Mouse (Mus musculus) ES-Bruce4 (cell line): ENCODE results near the gene Rps2. TPM values are rescaled to one million over a fixed set of nuclear protein-coding genes. Genes with fewer than 3 reads are reported as not detected.

Source experiments
- H3K27ac ChIP-seq: 2 replicates; pipeline ENCODE4 v1.5.1; 2012; ENCODE audit warnings: low read length, inconsistent platforms; ENCODE audit not compliant: insufficient read depth
- H3K27me3 ChIP-seq: 2 replicates; pipeline ENCODE4 v1.6.1; 2012; ENCODE audit warnings: mild to moderate bottlenecking, low read length, inconsistent platforms; ENCODE audit not compliant: control insufficient read depth, poor library complexity, insufficient read depth, severe bottlenecking
- H3K36me3 ChIP-seq: 2 replicates; pipeline ENCODE4 v1.6.1; 2012; ENCODE audit warnings: inconsistent platforms, mild to moderate bottlenecking, low read length, moderate library complexity; ENCODE audit not compliant: control insufficient read depth, poor library complexity, insufficient read depth, severe bottlenecking
- H3K4me1 ChIP-seq: one replicate; pipeline ENCODE4 v1.8.1; 2011; ENCODE audit warnings: low read length; ENCODE audit not compliant: control insufficient read depth, insufficient read depth
- H3K4me3 ChIP-seq: 2 replicates; pipeline ENCODE4 v1.5.1; 2011; ENCODE audit warnings: low read depth, mild to moderate bottlenecking, low read length
- H3K9ac ChIP-seq: 2 replicates; pipeline ENCODE4 v1.6.1; 2012; ENCODE audit warnings: low read depth, mild to moderate bottlenecking, inconsistent platforms; ENCODE audit not compliant: poor library complexity, severe bottlenecking
- H3K9me3 ChIP-seq: replicated peaks from 2 replicates; pipeline ENCODE4 v1.6.1; 2012; ENCODE audit warnings: mild to moderate bottlenecking, low read length, inconsistent platforms; ENCODE audit not compliant: control insufficient read depth, poor library complexity, insufficient read depth, severe bottlenecking
- CTCF ChIP-seq: IDR thresholded peaks from one replicate; pipeline ENCODE4 v1.8.1; 2011; ENCODE audit warnings: low read depth, low read length
- EP300 ChIP-seq: IDR thresholded peaks from 2 replicates; pipeline ENCODE4 v1.6.1; 2011; ENCODE audit warnings: low read depth, low read length; ENCODE audit not compliant: insufficient read depth
- POLR2A ChIP-seq: IDR thresholded peaks from one replicate; pipeline ENCODE4 v1.8.1; 2011; ENCODE audit warnings: low read length; ENCODE audit not compliant: insufficient read depth
- polyA plus RNA-seq: library from polyadenylated mRNA; stranded (reverse); fragments of >200 nt; gene quantifications from 2 replicates; pipeline ENCODE4 v1.2.4, GENCODE M21; 2011; ENCODE audit warnings: low read depth; ENCODE audit not compliant: missing spikeins, insufficient read depth, insufficient read length

Gene Rps2
- polyA plus RNA-seq, 1 experiment, result 1,670 TPM

DNA sequence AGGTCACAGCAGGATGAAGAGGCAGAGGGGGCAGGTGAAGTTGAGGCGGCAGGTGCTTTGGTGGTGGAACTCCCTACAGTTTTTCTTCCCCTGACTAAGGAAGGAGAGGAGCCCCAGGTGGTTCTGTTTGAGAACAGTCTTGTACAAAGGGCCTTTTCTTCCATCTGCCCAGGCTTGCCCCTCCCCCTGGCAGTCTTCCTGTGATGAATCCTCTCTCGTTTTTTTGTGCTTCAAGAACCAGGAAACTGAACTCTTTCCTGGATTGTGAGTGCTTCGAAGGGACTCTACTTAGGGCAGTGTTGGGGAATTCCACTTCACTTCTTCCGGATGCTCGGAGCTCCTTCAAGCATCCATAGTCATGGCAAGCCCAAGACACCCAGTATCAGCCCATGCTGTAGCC, 19.9 kb upstream of the Rps2 start:
- no peaks in the 10 kb centered on the region for H3K27me3 ChIP-seq
- H3K4me3 ChIP-seq, result peak overlapping the region; percentile 0; the same call in 1 of the 2 replicates
- H3K9me3 ChIP-seq, result no peaks in the 10 kb centered on the region
- H3K36me3 ChIP-seq, result peaks cover 15% of the 10 kb centered on the region
- no peak for TF ChIP-seq CTCF
- TF ChIP-seq EP300, result peak; percentile 72
- peak overlapping the region; percentile 85 for H3K27ac ChIP-seq
- H3K9ac ChIP-seq, result no peak overlapping the region
- H3K4me1 ChIP-seq, result peaks cover 6% of the 10 kb centered on the region

DNA sequence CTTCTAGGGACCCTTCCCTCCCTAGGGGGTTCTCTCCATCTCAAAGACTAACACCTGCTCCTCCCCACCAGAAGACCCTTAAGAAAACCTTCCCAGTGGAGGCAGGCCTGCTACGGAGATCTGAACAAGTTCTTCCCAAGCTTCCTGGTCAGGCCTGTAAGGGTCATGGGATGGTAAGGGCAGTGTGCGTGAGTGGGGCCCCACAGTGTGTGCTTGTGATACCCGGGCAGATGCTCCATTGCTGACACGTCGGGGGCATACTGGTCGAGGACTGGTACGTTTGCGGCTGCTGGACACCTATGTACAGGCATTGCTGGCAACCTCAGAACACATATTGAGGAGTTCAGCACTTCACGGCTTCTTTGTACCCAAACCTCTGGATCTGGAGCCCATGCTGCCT, 19.2 kb upstream of the Rps2 start:
- Histone ChIP-seq H3K4me3 (no peak overlapping the region), H3K9ac (no peak overlapping the region), H3K9me3 (no peaks in the 10 kb centered on the region), H3K36me3 (peaks cover 11% of the 10 kb centered on the region), H3K27ac (no peak overlapping the region), H3K27me3 (no peaks in the 10 kb centered on the region), H3K4me1 (peaks cover 6% of the 10 kb centered on the region)
- TF ChIP-seq EP300 (no peak), CTCF (no peak), POLR2A (no peak)

DNA sequence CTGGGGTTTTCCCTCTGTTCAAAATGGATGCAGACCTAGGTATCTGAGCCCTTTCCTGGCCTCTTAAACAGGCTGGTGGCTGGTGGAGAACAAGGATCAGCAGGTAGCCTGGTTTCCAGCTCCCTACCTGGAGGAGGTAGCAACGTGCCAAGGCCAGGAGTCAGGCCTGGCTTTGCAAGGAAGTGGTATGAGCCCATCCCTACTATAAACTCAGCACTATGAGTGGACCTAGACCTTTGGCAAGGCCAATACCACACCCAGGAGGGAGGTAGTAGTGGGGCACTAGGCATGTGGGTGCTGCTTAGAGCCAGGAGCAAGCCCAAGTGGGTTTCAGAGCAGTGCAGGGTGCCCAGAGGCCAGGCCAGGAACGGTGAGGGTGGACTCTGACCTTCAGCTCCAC, 18.4 kb upstream of the Rps2 start:
- no peaks in the 10 kb centered on the region for H3K27me3 ChIP-seq
- H3K9me3 ChIP-seq, result no peaks in the 10 kb centered on the region
- no peak overlapping the region for H3K4me3 ChIP-seq
- no peak for TF ChIP-seq CTCF
- TF ChIP-seq POLR2A, result no peak
- TF ChIP-seq EP300, result no peak
- no peak overlapping the region for H3K27ac ChIP-seq
- no peak overlapping the region for H3K9ac ChIP-seq
- peaks cover 6% of the 10 kb centered on the region for H3K4me1 ChIP-seq
- H3K36me3 ChIP-seq, result peaks cover 18% of the 10 kb centered on the region

DNA sequence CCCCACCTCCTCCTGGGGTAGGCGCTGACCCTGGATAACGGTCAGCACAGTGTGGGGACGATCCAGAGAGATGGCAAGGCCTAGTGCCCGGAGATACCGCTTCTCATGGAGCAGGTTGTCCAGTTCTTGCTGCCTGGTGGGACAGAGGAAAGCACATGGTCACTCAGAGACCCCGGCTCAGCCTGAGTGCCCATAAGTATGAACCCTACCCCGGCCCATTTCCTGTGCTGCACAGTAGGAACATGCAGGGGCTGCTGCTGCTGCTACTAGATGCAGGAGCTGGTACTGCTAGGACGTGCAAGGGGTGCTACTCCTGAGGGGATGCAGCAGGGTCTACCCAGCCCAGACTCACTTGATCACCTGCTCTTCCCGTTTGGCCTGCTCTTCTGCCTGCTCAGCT, 16.7 kb upstream of the Rps2 start:
- Histone ChIP-seq H3K4me3 (no peak overlapping the region), H3K27ac (no peak overlapping the region), H3K9me3 (no peaks in the 10 kb centered on the region), H3K9ac (no peak overlapping the region), H3K27me3 (no peaks in the 10 kb centered on the region), H3K36me3 (peaks cover 20% of the 10 kb centered on the region), H3K4me1 (peaks cover 6% of the 10 kb centered on the region)
- no peak for TF ChIP-seq EP300

DNA sequence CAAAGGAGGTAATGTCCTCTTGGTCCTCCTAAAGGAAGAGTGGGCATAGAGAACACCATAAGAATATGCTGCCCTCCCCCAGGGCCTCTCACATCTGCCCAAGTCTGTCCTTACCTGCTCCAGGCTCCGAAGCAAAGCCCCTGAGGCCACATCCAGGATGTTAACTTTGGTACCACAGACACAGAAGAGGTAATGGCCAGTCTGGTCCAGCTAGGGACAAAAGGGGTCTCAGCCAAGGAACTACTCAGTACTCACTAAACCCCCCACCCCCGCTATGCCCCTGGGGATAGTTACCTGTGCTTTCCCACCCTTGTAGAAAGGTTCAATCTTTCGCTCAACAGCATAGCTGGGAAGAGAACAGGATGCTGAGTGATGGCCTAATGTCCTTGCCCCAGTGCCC, 12.1 kb upstream of the Rps2 start:
- no peak overlapping the region for H3K4me3 ChIP-seq
- peaks cover 17% of the 10 kb centered on the region for H3K36me3 ChIP-seq
- H3K27me3 ChIP-seq, result no peaks in the 10 kb centered on the region
- no peak overlapping the region for H3K9ac ChIP-seq
- TF ChIP-seq CTCF (no peak), POLR2A (no peak), EP300 (no peak)
- H3K9me3 ChIP-seq, result no peaks in the 10 kb centered on the region
- H3K27ac ChIP-seq, result no peak overlapping the region
- H3K4me1 ChIP-seq, result no peaks in the 10 kb centered on the region

DNA sequence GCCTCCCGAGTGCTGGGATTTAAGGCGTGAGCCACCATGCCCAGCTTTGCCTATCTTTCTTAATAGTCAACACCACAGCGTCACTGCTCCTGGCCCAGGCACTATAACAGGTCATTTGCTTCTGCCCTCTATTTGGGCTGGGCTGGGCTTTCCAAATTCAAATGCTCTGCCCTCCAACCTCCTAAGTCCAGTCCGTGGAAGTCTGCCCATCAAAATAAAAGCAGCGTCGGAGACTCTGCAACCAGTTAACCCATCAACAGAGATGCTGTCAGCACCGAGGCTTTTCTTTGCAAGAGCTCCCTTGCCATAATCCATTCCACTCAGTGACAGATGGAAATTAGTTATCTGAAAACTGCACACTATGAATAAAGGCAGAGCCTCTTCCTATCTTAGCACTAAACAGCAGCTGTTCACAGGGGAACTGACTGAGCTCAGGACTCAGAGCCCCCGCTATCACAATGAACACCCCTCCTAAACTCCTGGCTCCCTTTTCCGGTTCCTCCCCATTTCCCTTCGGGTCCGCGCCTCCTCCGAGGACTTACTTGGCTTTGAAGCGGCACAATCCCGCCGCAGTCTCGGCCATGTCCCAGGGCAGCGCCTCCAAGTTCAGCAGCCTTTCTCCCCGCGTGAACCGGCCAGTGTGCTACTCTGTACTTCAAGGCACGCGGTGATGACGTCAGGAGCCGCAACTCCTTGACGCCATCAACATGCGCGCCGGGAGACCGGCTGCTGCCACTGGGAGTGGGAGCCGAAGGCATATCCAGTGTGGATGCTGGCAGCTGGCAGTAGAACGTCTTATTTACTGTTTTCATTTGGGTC, 10.7 kb upstream of the Rps2 start, which contains the start of gene Tbl3:
Gene Tbl3, minus strand, starts transcription at position 679 of the 819 bp plus-strand sequence.
- peaks cover 11% of the 10 kb centered on the region for H3K36me3 ChIP-seq
- no peaks in the 10 kb centered on the region for H3K4me1 ChIP-seq
- TF ChIP-seq CTCF, result no peak
- TF ChIP-seq POLR2A, result peak; percentile 58
- 0 out of 2 replicates have a peak, but pooled peaks have one; percentile 26 for TF ChIP-seq EP300
- H3K27ac ChIP-seq, result peak within 1 kb of the TSS; percentile 58
- H3K9ac ChIP-seq, result peak within 1 kb of the TSS; percentile 59
- H3K27me3 ChIP-seq, result no peaks in the 10 kb centered on the region
- no peaks in the 10 kb centered on the region for H3K9me3 ChIP-seq
- peak within 1 kb of the TSS; percentile 84 for H3K4me3 ChIP-seq
